Mouse (Mus musculus) C2C12 (cell line): ENCODE measurements at regions not wholly inside any gene's neighbourhood (a gene's known extent, or its start where the extent isn't known, plus 50 kb on each side); places are given as distances from the start of the nearest gene placed in this dataset.

Experiments used
- CEBPB ChIP-seq: IDR thresholded peaks from one replicate; pipeline ENCODE4 v1.6.1; 2011; ENCODE audit warnings: low read depth, mild to moderate bottlenecking, control low read depth, moderate library complexity
- CTCF ChIP-seq: IDR thresholded peaks from one replicate; pipeline ENCODE4 v1.5.1; 2011; ENCODE audit not compliant: control insufficient read depth, insufficient read depth, insufficient read length
- FOSL1 ChIP-seq: IDR thresholded peaks from one replicate; pipeline ENCODE4 v1.8.0; 2011; ENCODE audit warnings: mild to moderate bottlenecking, low read length; ENCODE audit not compliant: poor library complexity, insufficient read depth, severe bottlenecking
- MAX ChIP-seq: IDR thresholded peaks from one replicate; pipeline ENCODE4 v1.6.1; 2011; ENCODE audit warnings: mild to moderate bottlenecking, control low read depth
- MYOD1 ChIP-seq: IDR thresholded peaks from one replicate; pipeline ENCODE4 v1.6.1; 2011; ENCODE audit warnings: low read depth; ENCODE audit not compliant: control insufficient read depth, insufficient read length
- MYOG ChIP-seq: IDR thresholded peaks from one replicate; pipeline ENCODE4 v1.6.1; 2011; ENCODE audit not compliant: control insufficient read depth, insufficient read length; ENCODE audit errors: extremely low read depth

DNA sequence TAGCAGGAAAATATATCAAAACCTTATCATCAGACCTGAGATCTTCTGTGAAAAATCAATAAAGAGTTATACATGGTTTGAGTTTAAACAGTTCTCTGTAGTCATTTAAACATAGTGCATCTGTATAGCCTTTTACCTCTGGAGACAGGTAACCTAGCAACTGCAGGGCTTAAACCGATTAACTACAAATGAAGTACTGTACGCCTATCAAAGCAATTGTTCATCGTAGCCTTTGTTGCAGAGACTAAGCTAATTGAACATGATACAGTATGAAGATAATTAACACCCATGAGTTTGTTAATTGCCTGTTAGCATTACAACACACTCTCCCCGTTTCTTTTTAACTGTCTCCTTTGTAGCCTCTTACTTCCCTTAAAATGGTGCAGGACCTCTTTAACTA lies 128.2 kb downstream of the Lnpk start:
- TF ChIP-seq CTCF (no peak), MAX (no peak), MYOG (no peak), CEBPB (no peak), FOSL1 (no peak), MYOD1 (no peak)
